Mouse (Mus musculus) erythroblast, adult 5-6 weeks (primary cell): ENCODE measurements at regions not wholly inside any gene's neighbourhood (a gene's known extent, or its start where the extent isn't known, plus 50 kb on each side); places are given as distances from the start of the nearest gene placed in this dataset.

Experiments used
- ATAC-seq: replicated peaks from 2 replicates; pipeline ENCODE4 v1.8.0; 2016; ENCODE audit warnings: moderate number of reproducible peaks, mild to moderate bottlenecking, moderate TSS enrichment, inconsistent platforms; ENCODE audit not compliant: poor library complexity, low FRiP score, severe bottlenecking

DNA sequence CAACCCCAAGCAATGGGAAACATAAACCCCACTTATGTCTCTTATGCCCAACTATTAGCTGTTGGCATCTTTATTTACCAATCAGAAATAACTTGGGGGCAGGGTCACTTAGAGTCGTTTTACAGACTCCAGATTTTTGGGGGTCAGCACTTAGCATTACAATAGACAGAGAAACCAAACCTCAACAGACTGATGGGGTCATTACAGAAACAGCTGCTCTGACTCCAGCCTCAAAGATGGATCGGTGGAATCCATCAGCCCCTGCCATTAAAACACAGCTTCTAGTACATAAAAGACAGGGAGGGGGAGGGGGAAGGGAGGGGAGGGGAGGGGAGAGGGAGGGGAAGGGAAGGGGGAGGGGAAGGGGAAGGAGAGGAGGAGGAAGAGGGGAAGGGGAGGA, 69.9 kb upstream of the Gm47985 start:
- ATAC-seq, result no peak

DNA sequence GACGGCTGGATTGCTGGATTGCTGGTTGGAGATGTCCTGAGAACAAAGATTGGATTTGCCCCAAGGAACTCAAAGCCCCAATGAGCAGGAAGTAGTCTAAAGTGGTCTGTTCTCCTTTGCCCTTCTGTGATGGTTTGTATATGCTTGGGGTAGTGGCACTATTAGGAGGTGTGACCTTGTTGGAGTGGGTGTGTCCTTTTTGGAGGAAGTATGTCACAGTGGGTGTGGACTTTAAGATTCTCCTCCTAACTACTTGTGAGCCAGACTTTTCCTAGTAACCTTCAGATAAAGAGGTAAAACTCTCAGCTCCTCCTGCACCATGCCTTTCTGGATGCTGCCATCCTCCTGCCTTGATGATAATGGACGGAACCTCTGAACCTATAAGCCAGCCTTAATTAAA, 69.1 kb upstream of the Gm47985 start:
- peak; percentile 90 for ATAC-seq

DNA sequence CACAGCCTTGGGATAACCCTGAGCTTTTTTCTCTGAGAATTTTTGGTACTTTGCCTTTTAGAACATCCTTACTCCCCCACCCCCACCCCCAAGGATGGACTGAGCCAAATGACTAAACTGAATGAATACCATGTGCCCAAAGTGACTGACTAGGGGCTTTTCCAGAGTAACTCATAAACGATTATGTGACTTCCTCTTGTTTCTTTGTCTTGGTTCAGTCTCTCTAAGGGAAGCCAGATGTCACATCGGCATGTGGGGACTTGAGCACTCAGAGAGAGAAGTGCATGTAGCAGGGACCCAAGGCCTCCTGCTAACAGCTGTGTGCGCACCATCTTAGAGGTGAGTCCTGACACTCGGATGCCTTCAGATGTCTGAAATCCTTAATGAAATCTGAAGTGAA, 63.8 kb upstream of the Gm47985 start:
- ATAC-seq, result no peak

DNA sequence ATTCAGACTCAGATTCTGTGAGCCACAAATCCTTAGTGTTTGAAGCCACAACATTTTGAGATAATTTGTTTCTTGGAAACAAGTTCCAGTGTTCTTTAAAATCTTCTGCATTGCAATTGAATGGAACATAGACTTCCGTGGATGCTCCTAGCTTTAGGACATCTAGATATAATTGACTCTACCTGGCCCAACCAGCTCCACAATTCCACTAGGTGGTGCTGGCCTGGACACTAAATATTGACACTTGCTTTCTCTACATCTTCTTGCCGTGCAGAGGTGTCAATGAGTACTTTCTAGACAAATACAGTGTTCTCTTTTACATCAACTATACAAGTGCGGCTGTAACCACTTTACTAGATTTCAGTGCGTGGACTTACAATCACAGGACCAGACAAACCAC, 63.4 kb upstream of the Gm47985 start:
- 0 out of 2 replicates have a peak, but pooled peaks have one; percentile 60 for ATAC-seq

DNA sequence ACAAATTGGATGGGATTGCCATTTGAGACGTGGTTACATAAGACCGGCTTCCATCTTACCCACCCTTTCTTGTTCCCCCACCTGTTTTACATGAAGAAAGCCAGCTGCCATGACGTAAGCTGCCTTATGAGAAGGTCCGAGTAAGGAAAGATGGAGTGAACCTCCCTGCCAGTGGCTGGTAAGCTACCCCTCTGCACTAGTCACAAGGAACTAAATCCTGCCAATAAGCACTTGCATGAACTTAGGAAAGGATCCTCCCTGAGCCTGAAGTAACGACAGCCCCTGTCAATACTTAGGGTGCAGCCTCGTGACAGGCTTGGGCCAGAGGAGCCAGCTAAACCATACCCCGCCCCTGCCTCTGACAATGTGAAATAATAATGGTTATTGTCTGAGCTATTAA, 62.8 kb upstream of the Gm47985 start:
- ATAC-seq, result no peak

DNA sequence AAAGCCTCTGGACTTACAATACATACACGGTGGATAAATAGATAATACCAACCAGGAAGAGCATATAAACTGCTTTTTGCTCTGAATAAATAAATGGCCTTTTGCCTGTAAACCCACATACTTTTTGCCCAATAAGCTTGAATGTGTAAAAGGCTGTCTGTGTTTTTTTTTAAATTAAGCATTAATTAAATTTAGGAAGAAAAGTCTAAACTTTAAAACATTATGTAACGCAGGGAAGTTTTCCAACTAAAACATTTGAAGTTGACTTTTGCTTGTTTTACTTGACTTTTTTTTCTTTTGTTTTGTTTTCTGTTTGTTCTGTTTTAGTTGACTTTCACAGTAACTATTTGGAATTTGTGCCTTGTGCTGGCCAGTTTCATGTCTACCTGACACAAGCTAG, 60.7 kb upstream of the Gm47985 start:
- ATAC-seq, result no peak

DNA sequence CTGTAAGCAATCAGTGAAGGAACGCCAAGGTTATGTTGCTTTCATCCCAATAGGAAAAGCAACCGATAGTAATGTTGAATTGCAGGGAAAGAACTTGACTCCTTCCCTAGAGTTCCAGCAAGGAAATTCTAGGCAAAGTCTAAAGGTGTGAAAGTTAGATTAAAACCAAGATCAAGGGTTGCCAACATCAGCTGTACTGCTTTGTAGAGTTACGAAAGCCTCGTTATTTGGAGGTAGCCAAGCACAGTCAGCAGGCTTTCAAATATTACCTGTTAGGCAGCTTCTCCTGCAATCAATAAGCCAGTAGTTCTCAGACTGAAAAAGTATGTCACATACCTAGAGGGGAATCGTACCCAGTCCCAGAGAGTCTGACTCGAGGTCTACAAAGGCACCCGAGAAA, 58.4 kb upstream of the Gm47985 start:
- ATAC-seq, result no peak

DNA sequence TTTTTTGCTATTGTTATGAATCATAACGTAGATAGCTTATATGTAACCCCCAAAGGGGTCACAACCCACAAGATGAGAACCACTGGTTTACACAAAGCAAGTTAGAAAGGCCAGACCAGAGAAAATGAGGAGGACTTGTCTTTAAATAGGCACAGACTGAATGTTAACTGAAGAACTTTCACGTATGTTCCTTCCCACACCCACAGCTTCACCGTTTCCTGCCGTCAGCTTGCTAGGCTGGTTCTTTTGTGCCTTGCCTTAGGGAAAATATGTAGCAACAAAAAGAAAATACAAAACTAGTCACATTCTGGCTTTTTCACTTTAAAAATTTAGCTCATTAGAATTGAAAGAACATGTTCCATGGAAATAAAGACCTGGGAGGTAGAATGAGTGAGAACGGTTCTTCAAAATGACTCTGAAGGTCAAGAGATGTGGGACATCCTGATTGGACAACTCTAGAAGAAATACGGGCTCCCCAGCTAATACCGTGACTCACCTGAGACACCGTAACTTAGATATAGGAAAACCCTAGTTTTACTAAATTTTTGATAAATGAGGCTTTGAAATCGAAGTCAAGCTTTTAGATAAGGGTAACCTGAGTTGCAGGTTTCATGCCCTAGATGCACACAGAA, 57.2 kb upstream of the Gm47985 start:
- ATAC-seq, result no peak

DNA sequence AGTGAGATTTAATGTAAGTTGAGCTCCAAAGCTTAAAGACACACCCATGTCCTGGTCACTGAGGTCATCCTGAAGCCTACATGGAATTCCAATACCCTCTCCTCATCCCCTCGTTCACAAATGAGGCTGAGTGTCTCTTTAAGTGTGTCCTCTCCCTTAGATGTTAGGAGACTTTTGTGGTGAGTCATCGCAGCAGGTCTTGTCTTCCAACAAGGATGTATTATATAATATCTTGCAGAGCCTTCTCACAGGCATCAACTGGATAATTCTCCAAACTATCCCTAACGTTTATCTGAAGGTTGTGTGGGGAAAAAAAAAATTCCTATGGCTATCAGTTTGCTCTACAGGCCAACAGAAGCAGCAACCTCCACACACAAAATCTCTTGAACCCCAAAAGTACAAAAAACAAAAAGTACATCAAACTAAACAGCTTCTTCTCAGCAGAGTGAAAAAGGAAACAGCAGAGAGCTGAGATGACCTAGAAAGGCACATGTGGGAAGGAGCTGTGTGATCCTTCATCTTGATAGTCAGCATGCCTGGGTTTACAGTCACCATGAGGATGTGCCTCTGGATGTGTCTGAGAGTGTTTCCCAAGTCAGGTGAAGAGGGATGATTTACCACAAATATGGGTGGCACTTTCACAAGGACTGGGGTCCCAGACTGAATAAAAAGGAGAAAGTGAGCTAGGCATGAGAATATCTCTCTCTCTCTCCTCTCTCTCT, 56.4 kb upstream of the Gm47985 start:
- ATAC-seq, result no peak

DNA sequence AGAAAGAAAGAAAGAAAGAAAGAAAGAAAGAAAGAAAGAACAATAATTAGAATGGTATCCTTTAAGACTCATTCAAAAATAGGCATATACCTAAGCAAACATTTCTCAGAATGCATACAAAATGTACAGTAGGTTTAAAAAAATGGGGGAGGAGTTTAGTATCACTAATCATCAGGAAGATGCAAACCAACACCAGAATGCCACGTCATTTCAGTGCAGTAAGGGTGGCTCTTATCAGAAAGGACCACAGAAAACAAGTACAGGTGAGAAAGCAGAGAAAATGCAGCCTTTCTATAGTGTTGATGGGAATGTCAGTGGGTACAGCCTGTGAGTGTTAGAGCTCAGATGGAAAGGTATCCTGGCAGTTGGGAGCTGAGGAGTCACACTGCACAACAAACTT, 55.6 kb upstream of the Gm47985 start:
- ATAC-seq, result peak; percentile 87

DNA sequence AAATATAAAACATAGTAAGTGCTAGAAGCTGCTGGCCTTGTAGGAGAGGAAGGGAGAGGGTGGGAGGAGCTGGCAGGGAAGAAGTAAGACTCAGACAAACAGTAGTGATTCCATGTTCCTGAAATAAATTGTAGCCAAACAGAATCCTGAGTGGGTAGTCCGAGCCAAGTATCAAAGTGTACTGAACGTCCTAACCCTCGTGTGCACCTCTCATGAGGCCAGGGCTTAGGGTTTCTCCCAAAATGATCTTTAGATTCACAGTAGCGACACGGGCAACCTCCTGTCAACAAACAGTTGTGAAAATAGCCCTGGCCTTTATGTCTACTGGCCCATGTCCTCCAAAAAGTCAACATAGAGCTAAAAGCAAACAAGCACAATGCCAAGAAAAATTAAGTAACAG, 54.3 kb upstream of the Gm47985 start:
- ATAC-seq, result no peak

DNA sequence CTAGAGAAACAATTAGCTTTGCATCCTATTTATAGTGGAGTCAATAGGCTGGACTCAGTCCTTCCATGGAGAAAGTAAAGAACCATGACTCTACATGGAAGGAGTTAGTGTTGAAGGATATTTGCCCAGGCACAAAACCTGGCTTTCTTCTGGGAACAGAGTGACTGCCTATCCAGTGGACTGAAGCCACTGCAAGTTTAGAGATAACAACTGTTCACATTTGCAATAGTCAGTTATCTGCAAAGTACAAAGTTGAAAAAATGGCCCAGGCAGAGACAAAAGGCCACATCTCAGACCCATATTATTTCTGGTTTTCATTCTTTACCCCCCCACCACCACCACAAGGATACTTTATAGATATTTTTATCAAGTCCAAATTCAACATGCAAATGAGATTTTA, 53.4 kb upstream of the Gm47985 start:
- 0 out of 2 replicates have a peak, but pooled peaks have one; percentile 11 for ATAC-seq

DNA sequence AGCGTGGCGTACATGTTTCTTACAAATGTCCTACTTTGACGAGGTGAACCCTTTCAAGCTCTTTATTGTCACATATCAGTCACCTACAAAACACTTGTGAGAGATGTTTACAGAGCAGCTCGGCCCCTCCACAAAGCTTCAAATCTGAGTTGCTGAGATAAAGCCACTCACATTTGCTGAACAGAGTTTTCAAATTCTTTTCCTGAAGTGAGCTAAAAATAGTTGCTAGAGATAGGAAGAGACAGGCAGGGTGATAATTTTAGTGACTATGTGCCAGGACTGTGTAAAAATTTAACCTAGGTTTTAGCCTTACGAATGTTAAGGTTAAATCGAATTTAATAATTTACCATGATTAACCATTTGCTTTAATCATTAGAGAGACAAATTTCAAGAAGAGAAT, 52.3 kb upstream of the Gm47985 start:
- ATAC-seq, result no peak

DNA sequence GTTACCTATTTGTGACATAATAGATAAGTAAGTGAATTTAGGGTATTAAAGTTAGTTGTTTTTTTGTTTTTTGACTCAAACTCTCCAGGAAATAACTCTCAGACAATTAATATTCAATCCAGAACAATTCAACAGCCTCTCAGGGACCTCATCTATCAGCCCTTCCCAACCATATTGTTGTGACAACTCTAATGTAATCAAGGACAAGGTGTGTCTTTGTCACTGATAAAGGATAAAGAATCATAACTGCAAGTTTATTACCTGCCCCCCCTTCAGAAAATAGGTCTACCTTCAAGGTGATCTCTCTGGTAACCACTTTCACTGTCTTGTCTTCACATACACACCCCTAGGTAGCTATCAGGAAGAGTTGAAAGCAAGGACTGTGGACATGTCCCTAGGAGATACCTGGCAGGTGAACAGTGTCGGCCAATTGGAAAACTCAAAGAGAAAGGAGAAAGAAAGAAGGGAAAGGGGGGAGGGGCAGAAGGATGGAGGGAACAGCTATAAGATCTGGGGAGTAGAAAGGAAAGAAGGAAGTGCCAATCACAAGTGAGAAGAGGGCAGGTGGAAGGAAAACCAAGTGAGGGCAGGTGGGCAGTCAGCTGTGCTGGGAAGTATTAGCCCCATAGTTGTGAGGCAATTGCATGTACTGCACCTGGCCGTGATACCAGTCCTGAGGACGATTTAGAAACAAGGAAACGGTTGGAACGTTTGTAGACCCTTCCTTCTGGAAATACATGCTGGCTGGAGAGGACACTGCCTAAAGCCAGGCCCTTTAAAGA, 51.3 kb upstream of the Gm47985 start:
- no peak for ATAC-seq

DNA sequence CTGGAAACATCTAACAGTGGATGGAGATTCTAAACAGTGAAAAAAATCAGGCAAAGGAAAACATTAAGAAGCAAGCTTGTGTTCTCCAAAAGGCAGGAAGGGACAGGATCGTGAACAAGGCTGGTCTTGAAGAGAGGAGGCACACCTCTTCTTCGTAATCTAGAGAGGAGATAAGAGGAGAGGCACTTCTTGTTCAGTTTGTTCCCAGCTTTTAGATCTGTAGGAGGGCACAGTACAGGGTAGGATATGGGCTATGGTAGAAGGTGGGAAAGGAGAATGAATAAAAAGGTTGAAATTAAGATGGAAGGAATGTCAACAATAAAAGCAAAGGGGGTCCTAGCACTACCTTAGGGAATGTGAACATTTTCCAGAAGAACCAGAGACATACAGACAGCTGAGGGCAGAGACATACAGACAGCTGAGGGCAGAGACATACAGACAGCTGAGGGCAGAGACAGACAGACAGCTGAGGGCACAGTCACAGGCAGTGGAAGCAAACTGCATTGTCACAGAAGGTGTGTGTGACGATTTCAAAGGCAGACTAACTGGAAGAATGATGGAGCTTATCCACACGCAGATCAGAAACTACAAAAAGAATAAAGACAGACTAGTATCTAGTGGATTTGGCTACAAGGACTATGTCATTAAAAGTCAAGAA, 50.6 kb upstream of the Gm47985 start:
- no peak for ATAC-seq
